In genomic region chr13:56478027-56478426, GRCm38 (mm10) we compare ENCODE assay signal across 30 mouse cellular contexts. TPM values are rescaled to one million over a fixed set of nuclear protein-coding genes. Genes with fewer than 3 reads are reported as not detected.
DNase-seq lines count a peak whose midpoint lies in the region; ATAC-seq and TF ChIP-seq lines count a peak whose summit lies in the region.
"Had no signal": no experiment of that assay in that cellular context is flagged by ENCODE, and none has a peak within 500 bp of the region (broad histone marks: within the 10 kb centered on the region; RNA-seq: fewer than 3 reads in every experiment).

No protein-coding gene starts in this region.

- no peak overlapping the region for H3K9ac ChIP-seq in intestine, postnatal 0 days (ENCODE audit: low read depth, low read length)
- no peak overlapping the region for H3K9ac ChIP-seq in intestine, embryonic 15.5 days
- no peak overlapping the region for H3K9ac ChIP-seq in liver, embryonic 14.5 days (replicated peaks)
- no peak overlapping the region for H3K9ac ChIP-seq in liver, postnatal 0 days (replicated peaks)
- H3K9ac ChIP-seq in ES-Bruce4 (ENCODE audit: low read depth, poor library complexity, severe bottlenecking) = no peak overlapping the region
- H3K9ac ChIP-seq: embryonic facial prominence, embryonic 15.5 days; forebrain, embryonic 15.5 days; heart, embryonic 15.5 days; hindbrain, embryonic 14.5 days; limb, embryonic 15.5 days; midbrain, embryonic 15.5 days; stomach, embryonic 15.5 days had no signal

- no peak for TF ChIP-seq POLR2A in ES-Bruce4 (IDR thresholded peaks at IDR 0.05; ENCODE audit: insufficient read depth, low read length)
- TF ChIP-seq POLR2A in brain, embryonic 14.5 days (IDR thresholded peaks at IDR 0.05; ENCODE audit: borderline replicate concordance, extremely low read depth, insufficient read depth, insufficient read length, poor library complexity, severe bottlenecking) = no peak

- H3K4me2 ChIP-seq in intestine, postnatal 0 days (replicated peaks; ENCODE audit: low read depth) = no peak overlapping the region
- no peak overlapping the region for H3K4me2 ChIP-seq in intestine, embryonic 15.5 days (replicated peaks)
- no peak overlapping the region for H3K4me2 ChIP-seq in liver, embryonic 14.5 days (ENCODE audit: low read depth)
- no peak overlapping the region for H3K4me2 ChIP-seq in liver, postnatal 0 days (ENCODE audit: low read depth, low read length)
- H3K4me2 ChIP-seq: embryonic facial prominence, embryonic 15.5 days; forebrain, embryonic 15.5 days; heart, embryonic 15.5 days; hindbrain, embryonic 14.5 days; limb, embryonic 15.5 days; midbrain, embryonic 15.5 days; stomach, embryonic 15.5 days had no signal

- ATAC-seq in intestine, postnatal 0 days = no peak
- no peak for ATAC-seq in intestine, embryonic 15.5 days
- no peak for ATAC-seq in liver, embryonic 14.5 days (ENCODE audit: insufficient read depth)
- no peak for ATAC-seq in liver, postnatal 0 days
- no peak for ATAC-seq in megakaryocyte progenitor cell, adult 5-6 weeks (replicated peaks; ENCODE audit: poor library complexity)
- ATAC-seq: activated CD4-positive, CD25-positive, alpha-beta regulatory T cell, adult 4 months; midbrain, embryonic 15.5 days had no signal

- 83% methylated on average over 6 of the region's 6 CpGs for WGBS in intestine, postnatal 0 days
- 88% methylated on average over 6 of the region's 6 CpGs for WGBS in intestine, embryonic 15.5 days
- WGBS in liver, embryonic 14.5 days (ENCODE audit: insufficient replicate concordance) = 59% methylated on average over 6 of the region's 6 CpGs
- 73% methylated on average over 6 of the region's 6 CpGs for WGBS in liver, postnatal 0 days (ENCODE audit: insufficient replicate concordance)

- no peaks in the 10 kb centered on the region for H3K27me3 ChIP-seq in intestine, postnatal 0 days (replicated peaks; ENCODE audit: control insufficient read depth, insufficient read depth, low read length)
- no peaks in the 10 kb centered on the region for H3K27me3 ChIP-seq in intestine, embryonic 15.5 days (replicated peaks)
- no peaks in the 10 kb centered on the region for H3K27me3 ChIP-seq in liver, embryonic 14.5 days (ENCODE audit: control insufficient read depth, insufficient read depth, low read length)
- no peaks in the 10 kb centered on the region for H3K27me3 ChIP-seq in liver, postnatal 0 days (ENCODE audit: insufficient read depth, low read length)
- H3K27me3 ChIP-seq in ES-Bruce4 (ENCODE audit: control insufficient read depth, insufficient read depth, low read length, poor library complexity, severe bottlenecking) = no peaks in the 10 kb centered on the region
- H3K27me3 ChIP-seq: limb, embryonic 15.5 days; midbrain, embryonic 15.5 days; stomach, embryonic 15.5 days had no signal

- no peaks in the 10 kb centered on the region for H3K36me3 ChIP-seq in intestine, postnatal 0 days (ENCODE audit: control insufficient read depth, insufficient read depth)
- H3K36me3 ChIP-seq in intestine, embryonic 15.5 days = no peaks in the 10 kb centered on the region
- no peaks in the 10 kb centered on the region for H3K36me3 ChIP-seq in liver, embryonic 14.5 days (replicated peaks; ENCODE audit: control insufficient read depth, insufficient read depth, low read depth)
- no peaks in the 10 kb centered on the region for H3K36me3 ChIP-seq in liver, postnatal 0 days (replicated peaks; ENCODE audit: insufficient read depth, low read length)
- H3K36me3 ChIP-seq in ES-Bruce4 (ENCODE audit: control insufficient read depth, insufficient read depth, low read length, poor library complexity, severe bottlenecking) = no peaks in the 10 kb centered on the region
- H3K36me3 ChIP-seq: embryonic facial prominence, embryonic 15.5 days; forebrain, embryonic 15.5 days; heart, embryonic 15.5 days; limb, embryonic 15.5 days; midbrain, embryonic 15.5 days; stomach, embryonic 15.5 days had no signal

- TF ChIP-seq EP300 in liver, embryonic 14.5 days (IDR thresholded peaks at IDR 0.05; ENCODE audit: low read depth) = no peak
- TF ChIP-seq EP300 in liver, postnatal 0 days (IDR thresholded peaks at IDR 0.05; ENCODE audit: low read depth) = no peak
- no peak for TF ChIP-seq EP300 in ES-Bruce4 (IDR thresholded peaks at IDR 0.05; ENCODE audit: insufficient read depth, low read depth, low read length)

- 0 out of 2 replicates have a peak, but pooled peaks have one; percentile 29 for TF ChIP-seq CTCF in intestine, postnatal 0 days (IDR thresholded peaks at IDR 0.05; ENCODE audit: low read depth)
- peak; percentile 25; the same call in 1 of the 2 replicates for TF ChIP-seq CTCF in liver, embryonic 14.5 days (IDR thresholded peaks at IDR 0.05; ENCODE audit: low read depth)
- no peak for TF ChIP-seq CTCF in liver, postnatal 0 days (IDR thresholded peaks at IDR 0.05; ENCODE audit: low read depth)
- TF ChIP-seq CTCF in ES-Bruce4 (IDR thresholded peaks at IDR 0.05; ENCODE audit: low read depth, low read length) = peak; percentile 36
- TF ChIP-seq CTCF in brain, embryonic 14.5 days (IDR thresholded peaks at IDR 0.05; ENCODE audit: borderline replicate concordance, extremely low read depth, insufficient read depth, insufficient read length) = 0 out of 2 replicates have a peak, but pooled peaks have one; percentile 1

- H3K27ac ChIP-seq in intestine, postnatal 0 days (ENCODE audit: low read depth, low read length) = no peak overlapping the region
- H3K27ac ChIP-seq in intestine, embryonic 15.5 days = no peak overlapping the region
- no peak overlapping the region for H3K27ac ChIP-seq in liver, embryonic 14.5 days
- H3K27ac ChIP-seq in liver, postnatal 0 days (ENCODE audit: low read depth) = no peak overlapping the region
- no peak overlapping the region for H3K27ac ChIP-seq in ES-Bruce4 (ENCODE audit: insufficient read depth, low read length)
- H3K27ac ChIP-seq: embryonic facial prominence, embryonic 15.5 days; forebrain, embryonic 15.5 days; heart, adult 2 months; heart, embryonic 15.5 days; hindbrain, embryonic 14.5 days; left cerebral cortex, adult 2 months; limb, embryonic 15.5 days; midbrain, embryonic 15.5 days; stomach, embryonic 15.5 days had no signal

- no peaks in the 10 kb centered on the region for H3K9me3 ChIP-seq in intestine, postnatal 0 days (ENCODE audit: control insufficient read depth)
- H3K9me3 ChIP-seq in intestine, embryonic 15.5 days = no peaks in the 10 kb centered on the region
- no peaks in the 10 kb centered on the region for H3K9me3 ChIP-seq in liver, embryonic 14.5 days (ENCODE audit: control insufficient read depth, low read length)
- no peaks in the 10 kb centered on the region for H3K9me3 ChIP-seq in liver, postnatal 0 days (ENCODE audit: low read length)
- no peaks in the 10 kb centered on the region for H3K9me3 ChIP-seq in ES-Bruce4 (replicated peaks; ENCODE audit: control insufficient read depth, insufficient read depth, low read length, poor library complexity, severe bottlenecking)
- H3K9me3 ChIP-seq: embryonic facial prominence, embryonic 15.5 days; forebrain, embryonic 15.5 days; heart, embryonic 15.5 days; limb, embryonic 15.5 days; midbrain, embryonic 15.5 days; stomach, embryonic 15.5 days had no signal

- DNase-seq in liver, embryonic 14.5 days (ENCODE audit: low read depth in 3 of 3, low spot score in 3 of 3) = no peak
- no peak for DNase-seq in liver, postnatal 0 days
- DNase-seq in brain, embryonic 14.5 days (ENCODE audit: low read depth) = no peak
- DNase-seq: adrenal gland, postnatal 25 days; cerebellum, adult 11 months; cerebellum, adult 9-11 months; gastrocnemius, postnatal 14 days; heart, postnatal 36 days; kidney, adult 8-10 months; lung, adult 2 months; lung, postnatal 4 days had no signal

- no peak overlapping the region for H3K4me3 ChIP-seq in intestine, postnatal 0 days (ENCODE audit: low read depth, low read length)
- no peak overlapping the region for H3K4me3 ChIP-seq in intestine, embryonic 15.5 days (replicated peaks)
- no peak overlapping the region for H3K4me3 ChIP-seq in liver, embryonic 14.5 days (ENCODE audit: insufficient read depth in 1 of 2, low read depth in 2 of 2, low read length in 2 of 2)
- no peak overlapping the region for H3K4me3 ChIP-seq in liver, postnatal 0 days (ENCODE audit: low read depth, low read length)
- no peak overlapping the region for H3K4me3 ChIP-seq in ES-Bruce4 (ENCODE audit: low read depth, low read length)
- H3K4me3 ChIP-seq: embryonic facial prominence, embryonic 15.5 days; forebrain, embryonic 15.5 days; heart, adult 2 months; heart, embryonic 15.5 days; left cerebral cortex, adult 2 months; limb, embryonic 15.5 days; midbrain, embryonic 15.5 days; stomach, embryonic 15.5 days had no signal

- H3K4me1 ChIP-seq in intestine, postnatal 0 days (replicated peaks; ENCODE audit: control insufficient read depth, insufficient read depth, low read length) = no peaks in the 10 kb centered on the region
- H3K4me1 ChIP-seq in intestine, embryonic 15.5 days (replicated peaks) = no peaks in the 10 kb centered on the region
- peaks cover 0 to 5% of the 10 kb centered on the region in 2 experiments; a peak in 1 of 4 replicates for H3K4me1 ChIP-seq in liver, embryonic 14.5 days (replicated peaks; ENCODE audit: control insufficient read depth in 2 of 2, insufficient read depth in 2 of 2, low read length in 1 of 2)
- H3K4me1 ChIP-seq in liver, postnatal 0 days (ENCODE audit: insufficient read depth) = peaks cover 2% of the 10 kb centered on the region; the same call in 1 of the 2 replicates
- H3K4me1 ChIP-seq in ES-Bruce4 (ENCODE audit: control insufficient read depth, insufficient read depth, low read length) = no peaks in the 10 kb centered on the region
- H3K4me1 ChIP-seq: stomach, embryonic 15.5 days had no signal

RNA-seq across cellular contexts. Expression of gene Il9, which starts 4.0 kb away (rescaled TPM):
- polyA plus RNA-seq in intestine, postnatal 0 days (2015; fragmentation: Nextera tagmentation; extraction: Ambion mirVana) = not detected in 2 replicates
- not detected in 2 replicates for polyA plus RNA-seq in intestine, embryonic 15.5 days (2015; fragmentation: Nextera tagmentation; extraction: Ambion mirVana)
- polyA plus RNA-seq in liver, embryonic 14.5 days (2012; rRNA removed) = not detected in 2 replicates
- polyA plus RNA-seq in liver, embryonic 14.5 days (2014; fragmentation: Nextera tagmentation; extraction: Ambion mirVana) = not detected in 2 replicates
- not detected in 2 replicates for polyA plus RNA-seq in liver, postnatal 0 days (2015; fragmentation: Nextera tagmentation; extraction: Ambion mirVana)
- polyA plus RNA-seq in ES-Bruce4 (2011; ENCODE audit: insufficient read depth, insufficient read length, low read depth, missing spikeins) = not detected in 2 replicates
- polyA plus RNA-seq in brain, embryonic 14.5 days (2012; rRNA removed) = not detected in 2 replicates
- not detected in 2 replicates for total RNA-seq in megakaryocyte progenitor cell, adult 5-6 weeks (2015)
- not detected in 2 replicates for total RNA-seq in megakaryocyte progenitor cell, adult 5-6 weeks (2017)
- total RNA-seq: adrenal gland, postnatal 25 days; common myeloid progenitor, adult 5-6 weeks; gastrocnemius, postnatal 14 days; heart, adult 2 months; heart, postnatal 36 days; left cerebral cortex, adult 2 months; left cerebral cortex, postnatal 36 days had no signal
- polyA plus RNA-seq: activated CD4-positive, CD25-positive, alpha-beta regulatory T cell, adult 4 months; C2C12; embryonic facial prominence, embryonic 15.5 days; forebrain, embryonic 15.5 days; heart, adult 2 months; heart, embryonic 15.5 days; hindbrain, embryonic 14.5 days; limb, embryonic 15.5 days; lung, adult 2 months; midbrain, embryonic 15.5 days; neural tube, embryonic 14.5 days; stomach, embryonic 15.5 days had no signal

RNA-seq across cellular contexts. Expression of gene Slc25a48, which starts 39.9 kb away (rescaled TPM):
- 0.03 TPM in 1 of 2 replicates, not detected in the other for polyA plus RNA-seq in intestine, postnatal 0 days (2015; fragmentation: Nextera tagmentation; extraction: Ambion mirVana)
- polyA plus RNA-seq in intestine, embryonic 15.5 days (2015; fragmentation: Nextera tagmentation; extraction: Ambion mirVana) = 0.10 and 0.13 TPM in 2 replicates
- 0.67 and 0.74 TPM in 2 replicates for polyA plus RNA-seq in liver, embryonic 14.5 days (2012; rRNA removed)
- polyA plus RNA-seq in liver, embryonic 14.5 days (2014; fragmentation: Nextera tagmentation; extraction: Ambion mirVana) = 0.63 and 0.81 TPM in 2 replicates
- polyA plus RNA-seq in liver, postnatal 0 days (2015; fragmentation: Nextera tagmentation; extraction: Ambion mirVana) = 1.5 and 1.6 TPM in 2 replicates
- 0.20 and 0.42 TPM in 2 replicates for polyA plus RNA-seq in ES-Bruce4 (2011; ENCODE audit: insufficient read depth, insufficient read length, low read depth, missing spikeins)
- 0.13 and 0.27 TPM in 2 replicates for polyA plus RNA-seq in brain, embryonic 14.5 days (2012; rRNA removed)
- 0.05 TPM in 1 of 2 replicates, not detected in the other for total RNA-seq in megakaryocyte progenitor cell, adult 5-6 weeks (2015)
- total RNA-seq in megakaryocyte progenitor cell, adult 5-6 weeks (2017) = not detected in 2 replicates
- total RNA-seq: common myeloid progenitor, adult 5-6 weeks; left cerebral cortex, adult 2 months had no signal
- polyA plus RNA-seq: activated CD4-positive, CD25-positive, alpha-beta regulatory T cell, adult 4 months; forebrain, embryonic 15.5 days; hindbrain, embryonic 14.5 days; midbrain, embryonic 15.5 days; neural tube, embryonic 14.5 days had no signal

RNA-seq across cellular contexts. Expression of gene Fbxl21, which starts 44.2 kb away (rescaled TPM):
- polyA plus RNA-seq in intestine, postnatal 0 days (2015; fragmentation: Nextera tagmentation; extraction: Ambion mirVana) = 3.7 and 4.0 TPM in 2 replicates
- polyA plus RNA-seq in intestine, embryonic 15.5 days (2015; fragmentation: Nextera tagmentation; extraction: Ambion mirVana) = 1.2 and 2.1 TPM in 2 replicates
- polyA plus RNA-seq in liver, embryonic 14.5 days (2012; rRNA removed) = 0.28 and 0.35 TPM in 2 replicates
- 0.63 and 1.0 TPM in 2 replicates for polyA plus RNA-seq in liver, embryonic 14.5 days (2014; fragmentation: Nextera tagmentation; extraction: Ambion mirVana)
- polyA plus RNA-seq in liver, postnatal 0 days (2015; fragmentation: Nextera tagmentation; extraction: Ambion mirVana) = 1.2 and 1.5 TPM in 2 replicates
- 2.3 and 2.7 TPM in 2 replicates for polyA plus RNA-seq in ES-Bruce4 (2011; ENCODE audit: insufficient read depth, insufficient read length, low read depth, missing spikeins)
- polyA plus RNA-seq in brain, embryonic 14.5 days (2012; rRNA removed) = 3.8 and 4.0 TPM in 2 replicates
- total RNA-seq in megakaryocyte progenitor cell, adult 5-6 weeks (2015) = 0.67 and 0.95 TPM in 2 replicates
- not detected in 2 replicates for total RNA-seq in megakaryocyte progenitor cell, adult 5-6 weeks (2017)
- total RNA-seq: common myeloid progenitor, adult 5-6 weeks had no signal

RNA-seq across cellular contexts. Expression of gene Gm3045, which starts 51.6 kb away (rescaled TPM):
- not detected in 2 replicates for polyA plus RNA-seq in intestine, postnatal 0 days (2015; fragmentation: Nextera tagmentation; extraction: Ambion mirVana)
- polyA plus RNA-seq in intestine, embryonic 15.5 days (2015; fragmentation: Nextera tagmentation; extraction: Ambion mirVana) = not detected in 2 replicates
- not detected in 2 replicates for polyA plus RNA-seq in liver, embryonic 14.5 days (2012; rRNA removed)
- polyA plus RNA-seq in liver, embryonic 14.5 days (2014; fragmentation: Nextera tagmentation; extraction: Ambion mirVana) = not detected in 2 replicates
- not detected in 2 replicates for polyA plus RNA-seq in liver, postnatal 0 days (2015; fragmentation: Nextera tagmentation; extraction: Ambion mirVana)
- not detected in 2 replicates for polyA plus RNA-seq in ES-Bruce4 (2011; ENCODE audit: insufficient read depth, insufficient read length, low read depth, missing spikeins)
- not detected in 2 replicates for polyA plus RNA-seq in brain, embryonic 14.5 days (2012; rRNA removed)
- total RNA-seq in megakaryocyte progenitor cell, adult 5-6 weeks (2015) = not detected in 2 replicates
- total RNA-seq in megakaryocyte progenitor cell, adult 5-6 weeks (2017) = not detected in 2 replicates
- total RNA-seq: adrenal gland, postnatal 25 days; common myeloid progenitor, adult 5-6 weeks; gastrocnemius, postnatal 14 days; heart, adult 2 months; heart, postnatal 36 days; left cerebral cortex, adult 2 months; left cerebral cortex, postnatal 36 days had no signal
- polyA plus RNA-seq: activated CD4-positive, CD25-positive, alpha-beta regulatory T cell, adult 4 months; C2C12; forebrain, embryonic 15.5 days; heart, adult 2 months; heart, embryonic 15.5 days; hindbrain, embryonic 14.5 days; lung, adult 2 months; midbrain, embryonic 15.5 days; neural tube, embryonic 14.5 days; stomach, embryonic 15.5 days; thymus, postnatal 0 days had no signal
